Mouse (Mus musculus): Measurements from ENCODE around the gene Ttc9c. TPM values are rescaled to one million over a fixed set of nuclear protein-coding genes. Genes with fewer than 3 reads are reported as not detected.

Gene Ttc9c
- polyA plus RNA-seq, 1 experiment from 2014 or later, result 55.7 TPM

DNA sequence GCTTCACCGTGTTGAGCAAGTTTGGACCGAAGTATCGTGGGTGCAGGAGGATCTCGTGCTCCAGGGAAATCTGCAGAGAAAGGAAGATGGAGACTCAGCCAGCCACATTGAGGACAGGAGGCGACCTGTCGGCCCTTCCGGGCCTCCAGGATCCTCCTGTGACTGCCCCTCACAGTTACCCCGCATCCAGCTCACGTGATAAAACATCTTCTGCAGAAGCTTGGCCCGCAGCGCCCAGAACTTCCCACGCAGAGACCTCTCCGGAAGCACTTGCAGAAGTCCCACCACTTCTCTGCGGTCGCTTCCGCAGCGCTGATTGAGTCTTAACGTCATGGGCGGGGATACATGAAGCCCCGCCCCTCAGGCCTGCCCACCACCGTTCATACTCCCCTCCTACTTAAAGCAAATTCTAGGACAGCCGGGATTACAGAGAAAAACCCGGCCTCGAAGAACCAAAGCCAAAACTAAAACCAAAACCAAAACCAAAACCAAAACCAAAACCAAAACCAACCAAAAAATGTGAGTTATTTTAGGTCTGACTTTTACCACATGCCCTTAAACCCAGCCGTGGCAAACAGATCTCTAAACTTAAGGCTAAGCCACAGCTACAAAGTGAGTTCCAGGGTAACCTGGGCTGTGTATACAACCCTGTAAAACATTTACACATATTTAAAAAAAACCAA is 20.7 kb downstream of the Ttc9c start, which contains the start of gene Polr2g:
Gene Polr2g, minus strand, starts transcription at position 314 of the 683 bp plus-strand sequence.
- Histone ChIP-seq H3K9me3 (ENCODE audit: low read depth, low read length) (no peaks in the 10 kb centered on the region), H3K4me2 (peak within 1 kb of the TSS; percentile 78), H3K4me3 (ENCODE audit: low read depth, low read length) (peak within 1 kb of the TSS; percentile 77), H3K27ac (ENCODE audit: low read depth) (peak within 1 kb of the TSS; percentile 51), H3K36me3 (ENCODE audit: insufficient read depth) (peaks cover 27% of the 10 kb centered on the region), H3K4me1 (ENCODE audit: insufficient read depth) (0 out of 2 replicates have a peak, but pooled peaks cover 3% of the 10 kb centered on the region), H3K9ac (peak within 1 kb of the TSS; percentile 81), H3K27me3 (ENCODE audit: insufficient read depth, low read length) (no peaks in the 10 kb centered on the region)
- peak; percentile 79 for ATAC-seq (ENCODE audit: insufficient read depth)
- DNase-seq, result peak; percentile 98
- 2% methylated on average over 25 of the region's 25 CpGs for WGBS
- no peak for TF ChIP-seq CTCF (IDR thresholded peaks at IDR 0.05; ENCODE audit: low read depth)

DNA sequence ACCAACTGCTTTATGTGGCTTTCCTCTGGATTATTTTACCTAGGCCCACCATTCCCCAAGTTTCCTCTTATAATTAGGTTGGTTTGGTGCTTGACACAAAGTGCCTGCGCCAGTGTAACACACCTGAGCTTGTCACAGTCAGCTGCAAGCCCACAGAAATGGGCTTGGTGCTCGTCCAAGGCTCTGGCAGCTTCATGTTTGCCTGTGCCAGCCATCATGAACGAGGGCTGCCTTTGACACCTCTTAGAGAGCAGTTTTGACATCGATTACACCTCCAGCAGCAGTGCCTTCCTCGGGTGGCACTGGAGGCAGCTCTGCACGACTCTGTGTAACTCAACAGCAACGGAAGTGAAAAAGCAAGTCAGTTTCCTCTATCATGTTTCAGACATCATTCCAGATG is 29.0 kb downstream of the Ttc9c start:
- Histone ChIP-seq H3K9ac (no peak overlapping the region), H3K4me3 (ENCODE audit: low read depth, low read length) (no peak overlapping the region), H3K27me3 (ENCODE audit: insufficient read depth, low read length) (no peaks in the 10 kb centered on the region), H3K9me3 (ENCODE audit: low read depth, low read length) (no peaks in the 10 kb centered on the region), H3K36me3 (ENCODE audit: insufficient read depth) (peaks cover 31% of the 10 kb centered on the region), H3K4me2 (no peak overlapping the region), H3K27ac (ENCODE audit: low read depth) (no peak overlapping the region), H3K4me1 (ENCODE audit: insufficient read depth) (peaks cover 3% of the 10 kb centered on the region; the same call in 1 of the 2 replicates)
- no peak for TF ChIP-seq CTCF (IDR thresholded peaks at IDR 0.05; ENCODE audit: low read depth)
- no peak for ATAC-seq (ENCODE audit: insufficient read depth)
- WGBS, result 71% methylated on average over 7 of the region's 7 CpGs
- DNase-seq, result no peak

DNA sequence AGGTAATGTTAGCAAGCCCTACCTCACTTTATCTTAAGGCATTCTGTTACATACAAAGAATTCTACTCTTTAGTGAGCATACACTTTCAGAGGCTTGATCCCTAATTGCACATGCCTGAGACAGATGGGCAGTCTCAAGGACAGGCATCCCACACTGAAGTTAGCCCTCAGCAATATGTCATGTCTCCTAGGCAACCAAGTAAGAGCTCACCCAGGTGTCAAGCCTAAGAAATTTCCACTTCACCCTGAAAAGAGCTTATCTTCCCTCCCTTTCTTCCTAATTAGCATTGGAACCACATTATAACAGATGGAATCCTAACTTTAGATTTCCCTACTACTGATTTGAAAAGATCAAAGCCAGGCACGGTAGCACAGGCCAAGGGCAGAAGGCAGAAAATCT is 30.0 kb downstream of the Ttc9c start:
- ATAC-seq (ENCODE audit: insufficient read depth) (no peak), DNase-seq (no peak)
- no peak overlapping the region for H3K4me2 ChIP-seq
- H3K36me3 ChIP-seq (ENCODE audit: insufficient read depth), result peaks cover 21% of the 10 kb centered on the region
- TF ChIP-seq CTCF (IDR thresholded peaks at IDR 0.05; ENCODE audit: low read depth), result no peak
- no peaks in the 10 kb centered on the region for H3K9me3 ChIP-seq (ENCODE audit: low read depth, low read length)
- H3K9ac ChIP-seq, result no peak overlapping the region
- no peaks in the 10 kb centered on the region for H3K27me3 ChIP-seq (ENCODE audit: insufficient read depth, low read length)
- WGBS, result 51% methylated on average over 1 of the region's 1 CpGs
- H3K4me1 ChIP-seq (ENCODE audit: insufficient read depth), result peaks cover 3% of the 10 kb centered on the region; the same call in 1 of the 2 replicates
- no peak overlapping the region for H3K27ac ChIP-seq (ENCODE audit: low read depth)
- H3K4me3 ChIP-seq (ENCODE audit: low read depth, low read length), result no peak overlapping the region

DNA sequence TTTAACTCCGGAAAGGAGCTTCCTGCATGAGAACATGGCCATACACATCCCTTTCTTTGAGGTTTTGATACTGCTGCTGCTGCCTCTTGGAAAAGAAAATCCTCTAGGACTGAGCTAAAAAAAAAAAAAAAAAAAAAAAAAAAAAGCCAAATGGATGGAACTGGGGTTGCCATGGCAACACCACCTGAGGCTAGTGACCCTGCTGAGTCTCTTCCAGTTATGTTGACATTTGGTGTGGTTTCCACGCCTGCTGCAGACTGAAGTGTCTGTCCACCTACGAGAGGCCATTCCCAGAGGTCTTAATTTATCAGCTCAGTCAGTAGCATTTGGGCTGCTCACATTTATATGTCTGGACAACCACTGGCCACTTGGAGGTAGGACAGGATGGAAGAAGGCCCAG is 30.6 kb downstream of the Ttc9c start:
- Histone ChIP-seq H3K9me3 (ENCODE audit: low read depth, low read length) (no peaks in the 10 kb centered on the region), H3K4me3 (ENCODE audit: low read depth, low read length) (no peak overlapping the region), H3K36me3 (ENCODE audit: insufficient read depth) (peaks cover 18% of the 10 kb centered on the region), H3K4me1 (ENCODE audit: insufficient read depth) (peaks cover 3% of the 10 kb centered on the region; the same call in 1 of the 2 replicates), H3K27ac (ENCODE audit: low read depth) (no peak overlapping the region), H3K4me2 (no peak overlapping the region), H3K27me3 (ENCODE audit: insufficient read depth, low read length) (no peaks in the 10 kb centered on the region), H3K9ac (no peak overlapping the region)
- no peak for TF ChIP-seq CTCF (IDR thresholded peaks at IDR 0.05; ENCODE audit: low read depth)
- DNase-seq (peak; percentile 21), ATAC-seq (ENCODE audit: insufficient read depth) (no peak)
- 22% methylated on average over 3 of the region's 3 CpGs for WGBS

DNA sequence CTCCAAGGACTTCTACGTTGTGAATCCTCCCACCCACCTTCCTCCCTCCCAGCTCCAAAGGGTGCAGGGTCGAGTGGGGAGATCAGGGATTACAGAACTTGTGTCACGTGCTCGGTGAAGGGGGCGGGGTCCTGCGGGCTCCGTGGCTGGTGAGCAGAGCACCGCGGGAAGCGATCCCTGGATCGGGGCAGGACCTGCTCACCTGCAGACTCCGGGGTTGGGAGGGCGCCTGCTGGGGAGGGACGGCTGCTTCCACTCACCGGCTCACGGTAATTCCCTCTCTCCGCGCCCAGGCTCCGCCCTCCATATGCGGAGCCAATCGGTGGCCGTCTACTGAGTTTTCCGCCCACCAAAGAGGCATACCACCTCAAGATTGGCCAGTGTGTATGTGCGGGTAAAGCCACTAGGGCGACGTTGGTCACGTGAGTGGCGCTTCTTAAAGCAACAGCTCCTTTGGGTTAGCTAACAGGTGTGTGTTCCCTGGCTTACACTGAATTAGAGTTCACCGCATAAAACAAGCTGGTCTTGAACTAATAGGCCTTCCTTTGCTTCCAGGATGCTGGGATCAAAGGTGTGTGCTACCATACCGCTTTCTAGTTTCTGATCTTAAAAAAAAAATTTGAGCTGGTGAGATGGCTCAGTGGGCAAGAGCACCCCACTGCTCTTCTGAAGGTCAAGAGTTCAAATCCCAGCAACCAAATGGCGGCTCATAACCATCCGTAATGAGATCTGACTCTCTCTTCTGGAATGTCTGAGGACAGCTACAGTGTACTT is 32.9 kb downstream of the Ttc9c start, which contains the start of gene Taf6l:
Gene Taf6l, minus strand, starts transcription at position 410 of the 774 bp plus-strand sequence.
- no peaks in the 10 kb centered on the region for H3K27me3 ChIP-seq (ENCODE audit: insufficient read depth, low read length)
- ATAC-seq (ENCODE audit: insufficient read depth) (peak; percentile 100), DNase-seq (peak; percentile 97)
- H3K27ac ChIP-seq (ENCODE audit: low read depth), result peak within 1 kb of the TSS; percentile 70
- under 1% methylated on average over 32 of the region's 32 CpGs for WGBS
- peaks cover 3% of the 10 kb centered on the region; the same call in 1 of the 2 replicates for H3K4me1 ChIP-seq (ENCODE audit: insufficient read depth)
- H3K9me3 ChIP-seq (ENCODE audit: low read depth, low read length), result no peaks in the 10 kb centered on the region
- H3K36me3 ChIP-seq (ENCODE audit: insufficient read depth), result peaks cover 26% of the 10 kb centered on the region
- H3K4me3 ChIP-seq (ENCODE audit: low read depth, low read length), result peak within 1 kb of the TSS; percentile 65
- peak; percentile 48 for TF ChIP-seq CTCF (IDR thresholded peaks at IDR 0.05; ENCODE audit: low read depth)
- peak within 1 kb of the TSS; percentile 84 for H3K4me2 ChIP-seq
- H3K9ac ChIP-seq, result peak within 1 kb of the TSS; percentile 66

DNA sequence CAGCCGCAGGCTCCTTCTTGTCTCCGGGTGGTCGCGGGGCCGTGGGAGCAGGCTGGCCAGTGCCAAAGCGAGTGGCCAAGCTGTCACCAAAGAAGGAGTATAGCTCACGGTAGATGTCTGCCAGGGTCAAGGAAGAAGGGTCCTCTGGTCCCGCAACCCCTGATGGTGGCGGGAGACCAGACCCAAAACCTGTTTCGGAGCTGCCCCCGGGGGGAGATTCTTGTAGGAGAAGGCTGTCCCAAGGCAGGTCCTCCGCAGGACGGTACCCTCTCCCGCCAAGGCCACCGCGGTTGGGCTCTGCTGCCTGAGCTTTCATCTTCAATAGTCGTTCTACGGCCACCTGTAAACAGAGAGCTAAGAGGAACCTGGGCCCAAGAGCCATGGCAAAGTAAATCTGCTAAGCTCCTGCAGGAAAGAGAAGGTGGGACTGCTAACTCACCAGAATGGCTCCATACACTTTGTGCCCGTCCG is 44.1 kb downstream of the Ttc9c start:
- peaks cover 45% of the 10 kb centered on the region for H3K36me3 ChIP-seq (ENCODE audit: insufficient read depth)
- H3K27me3 ChIP-seq (ENCODE audit: insufficient read depth, low read length), result no peaks in the 10 kb centered on the region
- 3% methylated on average over 20 of the region's 20 CpGs for WGBS

More for the DNA sequence above, 44.1 kb downstream of the Ttc9c start:
- DNase-seq, result peak; percentile 35
- Histone ChIP-seq H3K4me3 (ENCODE audit: low read depth, low read length) (peak overlapping the region; percentile 72), H3K9ac (peak overlapping the region; percentile 94), H3K27ac (ENCODE audit: low read depth) (peak overlapping the region; percentile 99), H3K4me1 (ENCODE audit: insufficient read depth) (no peaks in the 10 kb centered on the region; the same call in none of the 2 replicates), H3K4me2 (peak overlapping the region; percentile 99), H3K9me3 (ENCODE audit: low read depth, low read length) (no peaks in the 10 kb centered on the region)
- TF ChIP-seq CTCF (IDR thresholded peaks at IDR 0.05; ENCODE audit: low read depth), result no peak
- peak; percentile 32 for ATAC-seq (ENCODE audit: insufficient read depth)

All from lung, embryonic 14.5 days (tissue).